Mouse (Mus musculus) frontal cortex, postnatal 14 days (tissue): ENCODE measurements around the gene Rhbdl1.
"Not testable (repeated sequence)": the region's sequence is repeated elsewhere in the genome, so short reads cannot be mapped to it uniquely, and the experiment has no call there.

ENCODE experiments used
- DNase-seq, 2 experiments: peaks; one replicate each; pipeline ENCODE4 v3.0.0; 2022; ENCODE audit warnings: low spot score in 2 of 2

The Rhbdl1 gene

GRCm38 (mm10) chr17:25872676-25873075 is 35.6 kb upstream of the Rhbdl1 start:
- no peak for DNase-seq

- DNase-seq, result not testable (repeated sequence)
These were observed 34.5 kb upstream of the Rhbdl1 start for GRCm38 (mm10) chr17:25871566-25871965.

- DNase-seq, result no peak
These were observed 32.9 kb upstream of the Rhbdl1 start for GRCm38 (mm10) chr17:25869954-25870353.

GRCm38 (mm10) chr17:25869498-25869897 is 32.4 kb upstream of the Rhbdl1 start:
- DNase-seq, result no peak

GRCm38 (mm10) chr17:25868601-25869191 is 31.6 kb upstream of the Rhbdl1 start, which contains the start of gene Mcrip2:
TSS of gene Mcrip2 (minus strand) at chr17:25868764.
- peak; percentile 71 to 72 for DNase-seq

GRCm38 (mm10) chr17:25867836-25868600 is 30.9 kb upstream of the Rhbdl1 start:
- DNase-seq, result no peak

- DNase-seq, result no peak
These were observed 30.4 kb upstream of the Rhbdl1 start for GRCm38 (mm10) chr17:25867509-25867835.

- no peak for DNase-seq
These were observed 29.1 kb upstream of the Rhbdl1 start for GRCm38 (mm10) chr17:25866172-25866571.

- no peak for DNase-seq
These were observed 28.2 kb upstream of the Rhbdl1 start for GRCm38 (mm10) chr17:25865288-25865687.

- no peak for DNase-seq
These were observed 27.2 kb upstream of the Rhbdl1 start for GRCm38 (mm10) chr17:25864311-25864710.

GRCm38 (mm10) chr17:25863681-25864080 is 26.6 kb upstream of the Rhbdl1 start:
- DNase-seq, result no peak

- DNase-seq, result no peak
These were observed 24.9 kb upstream of the Rhbdl1 start for GRCm38 (mm10) chr17:25861704-25862612.

GRCm38 (mm10) chr17:25860832-25861703 is 24.0 kb upstream of the Rhbdl1 start, which contains the start of gene Wdr90:
TSS of gene Wdr90 (minus strand) at chr17:25861501.
- peak; percentile 88 to 90 for DNase-seq

- no peak for DNase-seq
These were observed 23.1 kb upstream of the Rhbdl1 start for GRCm38 (mm10) chr17:25860229-25860628.

GRCm38 (mm10) chr17:25844396-25844901 is 7.4 kb upstream of the Rhbdl1 start, which contains the start of gene Rhot2:
TSS of gene Rhot2 (minus strand) at chr17:25844851.
- DNase-seq, result peak; percentile 89 to 90

- no peak for DNase-seq
These were observed 6.7 kb upstream of the Rhbdl1 start for GRCm38 (mm10) chr17:25843636-25844395.

- DNase-seq, result no peak
These were observed 6.0 kb upstream of the Rhbdl1 start for GRCm38 (mm10) chr17:25843122-25843521.

GRCm38 (mm10) chr17:25842509-25842908 is 5.4 kb upstream of the Rhbdl1 start:
- DNase-seq, result no peak

- no peak for DNase-seq
These were observed 4.2 kb upstream of the Rhbdl1 start, which contains the start of gene Gm20683 for GRCm38 (mm10) chr17:25841117-25841880. TSS of gene Gm20683 (minus strand) at chr17:25841763.
